Mouse (Mus musculus) E14TG2a.4 (cell line): ENCODE results near the gene Llgl2.

Experiments used
- CTCF ChIP-seq: conservative IDR thresholded peaks from 2 replicates; pipeline ENCODE4 v1.5.1; 2014; ENCODE audit warnings: low read length
- NANOG ChIP-seq: IDR thresholded peaks from 2 replicates; pipeline ENCODE4 v1.6.1; 2014; ENCODE audit warnings: borderline replicate concordance, low read length, mixed read lengths
- POU5F1 ChIP-seq: IDR thresholded peaks from 2 replicates; pipeline ENCODE4 v1.6.1; 2014; ENCODE audit warnings: low read length, borderline replicate concordance

- no peak for TF ChIP-seq CTCF
- TF ChIP-seq POU5F1 = no peak
- no peak for TF ChIP-seq NANOG
Measured at GRCm38 (mm10) chr11:115878071-115878470, 54.2 kb downstream of the Llgl2 start.
